Mouse (Mus musculus): ENCODE data around the gene Eif5b. TPM values are rescaled to one million over a fixed set of nuclear protein-coding genes. Genes with fewer than 3 reads are reported as not detected.
"Not testable (repeated sequence)": the region's sequence is repeated elsewhere in the genome, so short reads cannot be mapped to it uniquely, and the experiment has no call there.

Eif5b gene
- total RNA-seq, 4 experiments from 2014 or later: 53.3 to 62.9 (median 54.8) TPM

GRCm38 (mm10) chr1:38003046-38003445 is 5.2 kb downstream of the Eif5b start:
- no peak for DNase-seq (ENCODE audit: low spot score in 2 of 2)

- DNase-seq (ENCODE audit: low spot score in 2 of 2): no peak
Measured at GRCm38 (mm10) chr1:38006741-38007140, 8.9 kb downstream of the Eif5b start.

- no peak for DNase-seq (ENCODE audit: low spot score in 2 of 2)
Measured at GRCm38 (mm10) chr1:38011647-38012046, 13.8 kb downstream of the Eif5b start.

- no peak for DNase-seq (ENCODE audit: low spot score in 2 of 2)
Measured at GRCm38 (mm10) chr1:38012104-38012503, 14.3 kb downstream of the Eif5b start.

GRCm38 (mm10) chr1:38012509-38012908 is 14.7 kb downstream of the Eif5b start:
- DNase-seq (ENCODE audit: low spot score in 2 of 2): no peak

GRCm38 (mm10) chr1:38014551-38015203 is 16.9 kb downstream of the Eif5b start:
- no peak for DNase-seq (ENCODE audit: low spot score in 2 of 2)

- no peak for DNase-seq (ENCODE audit: low spot score in 2 of 2)
Measured at GRCm38 (mm10) chr1:38027301-38027700, 29.5 kb downstream of the Eif5b start.

- DNase-seq (ENCODE audit: low spot score in 2 of 2): no peak
Measured at GRCm38 (mm10) chr1:38031391-38031790, 33.6 kb downstream of the Eif5b start.

GRCm38 (mm10) chr1:38035521-38035920 is 37.7 kb downstream of the Eif5b start:
- no peak for DNase-seq (ENCODE audit: low spot score in 2 of 2)

- no peak for DNase-seq (ENCODE audit: low spot score in 2 of 2)
Measured at GRCm38 (mm10) chr1:38037375-38037774, 39.6 kb downstream of the Eif5b start.

- no peak for DNase-seq (ENCODE audit: low spot score in 2 of 2)
Measured at GRCm38 (mm10) chr1:38038898-38039297, 41.1 kb downstream of the Eif5b start.

GRCm38 (mm10) chr1:38048121-38048520 is 50.3 kb downstream of the Eif5b start:
- no peak for DNase-seq (ENCODE audit: low spot score in 2 of 2)

GRCm38 (mm10) chr1:38049562-38049961 is 51.8 kb downstream of the Eif5b start:
- DNase-seq (ENCODE audit: low spot score in 2 of 2): no peak

GRCm38 (mm10) chr1:38055176-38055575 is 57.4 kb downstream of the Eif5b start:
- no peak for DNase-seq (ENCODE audit: low spot score in 2 of 2)

GRCm38 (mm10) chr1:38058417-38058816 is 60.6 kb downstream of the Eif5b start:
- DNase-seq (ENCODE audit: low spot score in 2 of 2): no peak

GRCm38 (mm10) chr1:38062156-38062555 is 64.3 kb downstream of the Eif5b start:
- DNase-seq (ENCODE audit: low spot score in 2 of 2): not testable (repeated sequence)

GRCm38 (mm10) chr1:38067276-38067675 is 69.5 kb downstream of the Eif5b start:
- DNase-seq (ENCODE audit: low spot score in 2 of 2): no peak

- DNase-seq (ENCODE audit: low spot score in 2 of 2): no peak
Measured at GRCm38 (mm10) chr1:38071326-38071725, 73.5 kb downstream of the Eif5b start.

- no peak for DNase-seq (ENCODE audit: low spot score in 2 of 2)
Measured at GRCm38 (mm10) chr1:38081316-38081715, 83.5 kb downstream of the Eif5b start.

GRCm38 (mm10) chr1:38103214-38103613 is 105.4 kb downstream of the Eif5b start:
- DNase-seq (ENCODE audit: low spot score in 2 of 2): no peak

GRCm38 (mm10) chr1:38103813-38104212 is 106.0 kb downstream of the Eif5b start:
- DNase-seq (ENCODE audit: low spot score in 2 of 2): no peak

All from gastrocnemius, adult 8-10 months (tissue).